Mouse (Mus musculus) gonadal fat pad, adult 2 months (tissue): ENCODE data around the gene Rnf103. TPM values are rescaled to one million over a fixed set of nuclear protein-coding genes. Genes with fewer than 3 reads are reported as not detected.

Experiments
- DNase-seq: peaks from one replicate; pipeline ENCODE4 v3.0.0-alpha.2; 2012; ENCODE audit warnings: low read depth
- polyA plus RNA-seq: library from polyadenylated mRNA; depleted of rRNA; stranded (reverse); fragments of >200 nt; gene quantifications from 2 replicates; pipeline ENCODE4 v1.2.3, GENCODE M21; 2012; rRNA removed

The Rnf103 gene
- polyA plus RNA-seq, 1 experiment, result 10.9 TPM

DNA sequence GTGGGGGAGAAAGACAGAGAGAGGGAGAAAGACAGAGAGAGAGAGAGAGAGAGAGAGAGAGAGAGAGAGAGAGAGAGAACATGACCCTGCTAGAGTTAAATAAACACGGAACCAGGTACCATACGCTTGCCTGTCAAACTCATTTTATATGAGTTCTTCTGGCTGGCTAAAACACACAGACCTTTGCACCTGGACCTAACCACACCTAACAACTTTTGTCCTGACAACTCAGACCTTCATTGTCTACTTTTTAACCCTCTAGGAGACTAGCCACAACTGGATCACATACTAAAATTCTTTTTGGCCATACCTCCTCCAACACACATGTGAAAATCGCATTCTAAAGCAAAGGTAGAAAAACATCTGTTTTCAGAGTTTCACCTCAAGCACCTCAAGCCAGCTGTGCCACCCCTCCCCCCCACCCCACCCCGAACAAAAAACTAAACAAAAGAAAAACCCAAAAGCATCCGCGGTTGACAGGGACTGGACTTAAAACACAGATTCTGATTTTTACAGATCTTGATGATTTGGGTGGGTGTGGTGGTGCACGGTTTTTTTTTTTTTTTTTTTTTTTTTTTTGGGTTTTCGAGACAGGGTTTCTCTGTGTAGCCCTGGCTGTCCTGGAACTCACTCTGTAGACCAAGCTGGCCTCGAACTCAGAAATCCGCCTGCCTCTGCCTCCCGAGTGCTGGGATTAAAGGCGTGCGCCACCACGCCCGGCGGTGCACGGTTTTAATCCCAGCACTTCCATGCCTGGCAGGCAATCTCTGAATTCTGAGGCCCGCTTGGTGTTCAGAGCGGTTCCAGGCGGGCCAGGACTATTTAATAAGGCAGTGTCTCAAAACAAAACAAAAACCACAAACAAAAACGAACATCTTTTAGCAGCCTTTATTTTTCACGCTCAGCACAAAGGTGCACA lies 679 bp upstream of the Rnf103 start:
- no peak for DNase-seq

DNA sequence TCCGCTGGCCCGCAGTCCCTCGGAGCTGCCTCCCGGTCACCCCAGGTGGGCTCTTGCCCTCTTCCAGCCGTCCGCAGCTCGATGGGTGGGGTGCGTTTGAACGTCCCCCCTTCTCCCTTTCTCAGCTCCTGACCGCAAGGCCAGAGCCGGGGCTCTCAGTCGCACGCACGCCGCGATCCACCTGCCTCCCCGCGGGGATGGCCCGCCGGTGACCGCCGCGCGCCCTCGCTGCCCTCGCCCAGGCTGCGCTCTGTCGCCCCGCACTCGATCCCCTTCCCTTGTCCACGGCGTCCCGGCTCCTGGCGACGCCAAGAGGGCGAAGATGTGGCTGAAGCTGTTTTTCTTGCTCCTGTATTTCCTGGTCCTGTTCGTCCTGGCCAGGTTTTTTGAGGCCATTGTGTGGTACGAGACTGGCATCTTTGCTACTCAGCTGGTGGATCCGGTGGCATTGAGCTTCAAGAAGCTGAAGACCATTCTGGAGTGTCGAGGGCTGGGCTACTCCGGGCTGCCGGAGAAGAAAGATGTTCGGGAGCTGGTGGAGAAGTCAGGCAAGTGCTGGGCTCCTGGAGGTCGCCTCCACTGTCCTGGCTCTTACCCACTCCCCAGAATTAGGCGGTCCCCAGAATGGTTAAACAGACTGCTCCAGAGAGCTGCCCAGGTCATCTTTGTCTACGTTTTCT lies 787 bp downstream of the Rnf103 start:
- no peak for DNase-seq

DNA sequence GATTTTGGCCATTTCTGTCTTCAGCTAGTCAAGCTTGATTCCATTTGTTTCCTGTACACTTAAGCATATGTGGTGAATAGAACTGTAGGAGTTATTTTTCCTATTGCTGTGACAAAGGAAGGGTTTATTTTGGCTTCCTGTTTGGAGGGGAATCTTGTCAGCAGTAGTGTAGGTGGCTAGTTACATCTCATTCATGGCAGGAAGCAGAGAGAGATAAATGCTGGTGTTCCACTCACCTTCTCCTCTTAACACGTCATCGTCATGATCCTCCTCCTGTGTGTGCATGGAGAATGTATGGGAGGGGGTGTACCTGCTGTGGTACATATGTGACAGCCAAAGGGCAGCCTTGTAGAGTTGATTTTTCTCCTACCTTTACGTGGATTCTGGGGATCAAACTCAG lies 6.9 kb downstream of the Rnf103 start:
- DNase-seq, result no peak

DNA sequence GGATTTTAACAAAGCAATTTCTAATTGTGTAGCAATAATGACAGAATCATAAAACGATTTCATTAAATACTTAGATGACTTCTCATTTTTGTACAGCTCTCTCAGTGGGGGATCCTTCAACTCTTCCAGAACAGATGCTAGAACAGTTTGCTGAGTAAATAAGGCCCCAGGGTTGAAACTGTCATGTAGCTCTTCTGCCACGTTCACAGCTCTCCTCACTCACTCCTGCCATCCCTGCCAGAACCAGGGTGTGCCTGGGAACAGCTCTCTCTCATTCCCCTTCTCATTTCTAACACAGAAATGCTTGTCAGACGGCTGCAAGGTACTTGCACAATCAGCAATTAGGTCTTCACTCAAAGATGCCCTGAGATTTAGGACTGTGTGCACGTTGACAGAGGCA lies 9.3 kb downstream of the Rnf103 start:
- no peak for DNase-seq

DNA sequence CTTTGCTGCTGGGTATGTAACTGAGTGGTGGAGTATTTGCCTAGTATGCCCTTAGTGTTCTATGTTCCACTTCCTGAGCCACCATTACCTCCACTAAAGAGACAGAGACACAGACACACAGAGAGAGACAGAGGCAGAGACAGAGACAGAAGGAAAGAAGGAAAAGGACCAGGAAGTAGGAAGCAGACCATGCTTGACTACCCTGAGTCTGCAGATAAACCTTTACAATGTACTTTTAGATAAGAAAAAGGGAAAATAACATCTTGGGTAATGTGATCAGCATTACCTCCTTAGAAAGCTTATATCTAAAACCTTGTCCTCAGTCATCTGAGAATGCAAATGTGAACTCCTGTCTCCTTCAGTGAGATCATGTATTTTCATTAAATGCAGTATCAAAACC lies 10.0 kb downstream of the Rnf103 start:
- no peak for DNase-seq

DNA sequence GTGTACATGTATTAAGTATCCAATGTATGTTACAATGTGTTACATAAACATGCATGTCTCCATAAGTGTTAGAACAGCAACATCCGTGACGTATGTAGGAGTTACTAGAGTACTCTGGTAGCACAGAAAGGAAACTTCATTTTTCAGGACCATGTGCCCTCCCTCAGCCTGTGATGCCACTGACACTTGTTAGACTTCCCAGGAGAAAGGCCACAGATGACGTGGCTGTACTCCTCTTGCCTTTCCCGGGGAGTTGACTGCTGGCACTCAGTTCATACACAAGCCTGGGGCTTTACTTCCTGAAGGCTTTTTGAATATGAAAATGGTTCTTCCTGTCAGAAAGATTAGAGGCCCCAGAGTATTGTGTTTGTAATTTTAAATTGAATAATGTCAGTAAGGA lies 10.4 kb downstream of the Rnf103 start:
- no peak for DNase-seq

DNA sequence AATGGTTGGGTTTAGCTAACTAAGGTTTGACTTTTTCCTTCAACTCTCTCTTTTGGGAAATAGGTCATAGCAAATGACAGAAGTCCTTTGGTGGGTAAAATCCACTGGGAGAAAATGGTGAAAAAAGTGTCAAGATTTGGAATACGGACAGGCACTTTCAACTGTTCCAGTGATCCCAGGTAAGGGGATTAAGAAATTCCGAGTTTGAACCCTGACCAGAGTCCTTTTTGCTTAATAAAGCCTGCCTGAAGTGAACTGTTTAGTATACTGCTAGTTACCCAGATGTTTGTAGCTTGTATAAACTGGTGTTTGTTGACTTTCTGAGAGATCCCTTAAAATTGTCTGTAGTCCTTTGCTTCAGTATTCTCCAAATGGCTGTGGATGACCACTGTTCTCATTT lies 12.0 kb downstream of the Rnf103 start:
- DNase-seq, result no peak

DNA sequence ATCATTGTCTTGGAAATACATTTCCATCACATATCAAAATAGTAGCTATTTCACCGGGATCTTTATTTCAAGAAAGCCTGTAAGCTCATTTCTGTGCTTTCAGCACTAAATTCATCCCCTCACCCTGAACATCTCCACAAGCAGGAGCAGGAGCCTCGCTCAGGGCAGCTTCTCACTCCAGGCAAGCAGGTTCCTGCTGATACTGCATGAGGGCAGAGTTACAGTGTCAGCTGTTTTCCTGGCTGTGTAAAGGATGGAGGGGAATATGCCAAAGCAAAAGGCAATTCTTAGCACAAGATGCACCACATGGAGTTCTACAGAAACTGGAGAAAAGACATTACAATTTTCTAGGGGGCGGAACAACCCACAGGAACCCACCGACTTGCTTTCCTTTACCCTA lies 25.8 kb downstream of the Rnf103 start:
- no peak for DNase-seq

DNA sequence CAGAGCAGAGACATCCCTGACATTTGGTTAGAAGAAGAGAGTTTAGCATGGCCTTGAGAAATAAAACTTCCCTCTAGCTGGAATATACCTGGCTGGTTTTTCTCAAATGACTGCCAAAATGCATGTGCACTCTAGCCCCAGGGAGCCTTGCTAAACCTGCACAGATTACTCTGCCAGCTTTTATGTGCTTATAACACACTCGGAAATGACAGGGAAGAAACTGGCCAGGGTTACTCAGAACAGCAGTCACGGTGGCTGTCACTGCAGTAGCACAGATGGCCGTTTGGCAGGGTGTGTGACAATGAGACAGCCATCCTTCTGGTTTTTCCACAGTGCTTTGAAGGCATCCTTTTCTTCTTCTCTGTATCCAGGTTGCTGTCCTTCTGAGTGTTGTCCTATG lies 31.9 kb downstream of the Rnf103 start:
- peak; percentile 56 for DNase-seq

DNA sequence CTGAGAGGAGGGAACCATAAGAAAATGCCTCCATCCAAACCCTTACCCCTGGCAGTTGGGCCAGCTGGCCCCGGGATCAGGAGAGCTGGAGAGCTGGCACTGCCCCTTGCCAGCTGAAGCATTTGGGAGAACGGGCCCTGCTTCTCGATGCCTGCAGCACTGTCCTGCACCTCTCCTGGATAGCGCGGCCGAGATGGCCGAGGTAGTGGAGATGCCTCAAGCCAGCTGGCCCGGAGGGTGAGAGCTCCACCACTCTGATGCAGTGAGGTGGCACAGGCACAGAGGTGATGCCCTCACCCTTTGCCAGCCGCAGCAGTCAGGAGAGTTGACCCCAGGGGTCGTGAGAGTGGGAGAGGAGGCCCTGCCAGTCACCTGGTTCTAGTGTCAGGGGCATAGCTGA lies 33.4 kb downstream of the Rnf103 start:
- DNase-seq, result no peak

DNA sequence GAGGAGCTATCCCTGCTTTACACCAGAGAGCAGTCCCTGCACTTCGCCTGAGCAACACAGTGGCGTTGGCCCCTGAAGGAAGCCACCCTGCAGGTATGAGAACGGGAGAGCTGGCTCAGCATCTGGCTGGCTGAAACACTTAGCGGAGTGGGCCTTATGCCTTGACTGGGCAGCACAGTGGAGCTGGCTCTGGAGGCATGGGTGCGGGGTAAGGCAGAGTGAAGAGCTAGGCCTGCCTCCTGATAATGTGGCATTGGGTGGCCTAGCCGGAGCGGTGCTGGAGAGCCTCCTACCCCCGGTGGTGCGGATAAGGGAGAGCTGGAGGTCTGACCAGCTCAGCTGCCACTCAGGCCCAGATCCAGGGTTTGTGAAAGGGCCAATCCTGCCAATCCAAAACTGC lies 34.1 kb downstream of the Rnf103 start:
- DNase-seq, result no peak

DNA sequence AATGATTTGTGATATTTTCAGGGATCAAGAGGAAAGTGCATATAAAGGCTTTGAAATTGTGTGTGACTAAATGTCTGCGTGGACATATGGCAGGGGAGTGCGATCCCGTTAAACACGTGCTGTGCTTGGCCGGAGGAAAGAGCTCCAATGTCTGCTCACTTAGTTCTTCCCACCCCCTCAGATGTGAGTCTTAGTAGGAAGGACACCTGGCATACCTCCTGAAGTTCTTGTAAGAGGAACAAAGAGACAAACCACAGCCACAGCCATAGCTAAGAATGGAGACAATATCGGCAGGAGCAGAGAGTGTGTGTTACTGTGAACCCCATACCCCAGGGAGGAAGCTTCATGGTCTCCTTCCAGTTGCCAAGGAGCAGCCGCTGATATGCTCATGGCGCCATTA lies 36.5 kb downstream of the Rnf103 start:
- no peak for DNase-seq

DNA sequence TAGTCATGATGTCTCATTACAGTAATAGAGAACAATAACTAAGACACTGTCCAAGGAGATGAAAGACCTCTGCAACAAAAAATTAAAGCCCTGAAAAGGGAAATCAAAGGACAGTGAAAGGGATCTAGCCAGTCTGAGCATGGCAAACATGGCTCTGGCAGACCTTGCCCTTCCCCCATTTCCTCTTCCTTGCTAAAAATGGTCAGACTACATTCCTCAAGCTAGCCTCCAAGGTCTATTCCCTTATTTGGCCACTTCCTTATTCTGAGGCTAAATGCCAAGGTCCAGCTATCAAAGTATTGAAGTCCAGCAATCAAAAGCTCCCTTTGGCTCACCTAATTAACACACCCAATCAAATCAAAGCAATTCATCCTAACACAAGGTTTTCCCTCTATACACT lies 43.6 kb downstream of the Rnf103 start:
- no peak for DNase-seq

DNA sequence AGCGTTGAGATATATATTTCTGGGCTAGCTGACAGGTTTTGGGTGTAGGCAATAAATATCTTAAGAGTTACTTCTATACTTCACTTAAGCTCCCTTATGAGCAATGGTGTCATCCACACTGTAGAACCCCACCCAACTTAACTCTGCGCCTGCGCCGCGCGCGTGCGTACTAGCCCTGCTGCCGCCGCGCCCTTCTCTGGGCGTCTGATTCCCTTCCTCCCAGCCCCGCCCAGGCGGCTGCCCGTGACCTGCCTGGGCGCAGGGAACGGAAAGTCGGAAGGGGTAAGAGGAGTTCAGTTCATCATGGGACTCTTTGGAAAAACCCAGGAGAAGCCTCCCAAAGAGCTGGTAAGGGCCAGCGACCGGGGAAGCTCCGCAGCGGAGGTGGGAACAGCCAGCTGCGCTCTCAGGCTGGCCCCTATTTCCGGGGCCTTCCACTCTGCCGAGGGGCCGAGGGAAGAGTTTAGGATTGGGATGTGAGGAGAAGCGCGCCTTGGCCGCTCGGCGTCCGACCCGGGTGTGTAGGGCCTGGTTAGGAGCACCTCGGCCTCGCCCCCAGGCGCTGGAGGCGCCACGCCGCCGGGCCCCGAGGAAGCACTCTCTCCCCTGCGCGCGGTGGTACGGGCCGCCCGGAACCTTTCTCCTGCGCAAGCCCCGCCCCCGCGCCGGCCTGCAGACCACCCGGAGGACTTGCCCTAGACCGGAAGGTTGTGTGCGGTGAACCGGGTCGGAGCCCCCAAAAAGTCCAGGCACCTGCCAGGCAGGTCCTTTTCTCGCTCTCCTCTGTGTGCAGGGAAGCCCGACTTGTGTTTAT lies 50.2 kb downstream of the Rnf103 start, which contains the start of gene Chmp3:
Chmp3 (plus strand) TSS at position 112 of the 814 bp plus-strand sequence.
- DNase-seq, result no peak

DNA sequence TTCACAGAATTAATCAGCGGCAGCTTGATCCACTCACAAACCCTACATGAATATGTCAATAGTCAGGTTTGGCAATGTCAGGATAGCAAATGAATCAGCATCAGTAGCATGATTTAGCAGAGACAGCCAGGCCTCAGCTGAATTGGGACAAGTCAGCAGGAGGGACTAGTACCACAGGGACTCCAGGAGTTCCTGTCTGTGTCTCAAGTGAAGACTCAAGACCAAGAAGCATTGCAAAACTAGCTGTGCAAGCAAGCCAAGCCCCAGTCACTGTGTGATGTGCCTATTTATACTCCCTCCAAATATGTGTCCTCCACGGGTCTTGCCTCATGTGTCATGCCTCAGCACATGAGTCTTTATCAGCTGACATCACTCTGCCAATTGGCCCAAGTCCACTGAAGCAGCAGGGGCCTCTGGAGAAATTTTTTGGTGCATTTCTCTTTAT lies 61.8 kb downstream of the Rnf103 start:
- peak; percentile 33 for DNase-seq

DNA sequence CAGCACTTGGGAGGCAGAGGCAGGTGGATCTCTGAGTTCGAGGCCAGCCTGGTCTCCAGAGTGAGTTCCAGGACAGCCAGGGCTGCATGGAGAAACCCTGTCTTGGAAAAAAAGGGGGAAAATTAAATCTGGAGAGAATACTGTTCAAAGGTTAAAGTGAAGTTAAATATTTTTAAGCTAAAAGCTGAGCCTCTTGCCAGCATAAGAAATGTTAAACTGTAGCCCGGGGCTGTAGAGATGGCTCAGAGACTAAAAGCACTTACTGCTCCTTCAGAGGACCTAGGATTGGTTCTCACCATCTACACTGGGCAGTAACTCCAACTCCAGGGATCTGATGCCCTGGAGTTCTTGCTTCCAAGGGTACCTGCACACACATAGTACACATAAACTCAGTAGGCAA lies 63.1 kb downstream of the Rnf103 start:
- DNase-seq, result no peak

Other genes with a start within 250 kb of the Rnf103 start
- 15.1 and 16.4 TPM in 2 replicates for gene Krcc1, start 222.2 kb upstream of the Rnf103 start, polyA plus RNA-seq
- 0.44 and 0.85 TPM in 2 replicates for gene Smyd1, start 171.7 kb upstream of the Rnf103 start, polyA plus RNA-seq
- gene Cd8b1, start 171.1 kb upstream of the Rnf103 start, polyA plus RNA-seq, result 0.07 and 0.08 TPM in 2 replicates
- 0.08 and 0.20 TPM in 2 replicates for gene Cd8a, start 120.5 kb upstream of the Rnf103 start, polyA plus RNA-seq
- gene Rmnd5a, start 53.3 kb upstream of the Rnf103 start, polyA plus RNA-seq, result 26.5 and 28.1 TPM in 2 replicates
- 53.2 and 54.2 TPM in 2 replicates for gene Chmp3, start 49.9 kb downstream of the Rnf103 start, polyA plus RNA-seq
- gene Kdm3a, start 139.1 kb downstream of the Rnf103 start, polyA plus RNA-seq, result 21.3 TPM in 2 replicates
- gene Reep1, start 213.7 kb downstream of the Rnf103 start, polyA plus RNA-seq, result 6.2 and 6.7 TPM in 2 replicates